Mouse (Mus musculus): ENCODE results near the gene Tmx2. TPM values are rescaled to one million over a fixed set of nuclear protein-coding genes. Genes with fewer than 3 reads are reported as not detected.

The Tmx2 gene
- polyA plus RNA-seq, 1 experiment from 2014 or later, result 186 TPM

DNA sequence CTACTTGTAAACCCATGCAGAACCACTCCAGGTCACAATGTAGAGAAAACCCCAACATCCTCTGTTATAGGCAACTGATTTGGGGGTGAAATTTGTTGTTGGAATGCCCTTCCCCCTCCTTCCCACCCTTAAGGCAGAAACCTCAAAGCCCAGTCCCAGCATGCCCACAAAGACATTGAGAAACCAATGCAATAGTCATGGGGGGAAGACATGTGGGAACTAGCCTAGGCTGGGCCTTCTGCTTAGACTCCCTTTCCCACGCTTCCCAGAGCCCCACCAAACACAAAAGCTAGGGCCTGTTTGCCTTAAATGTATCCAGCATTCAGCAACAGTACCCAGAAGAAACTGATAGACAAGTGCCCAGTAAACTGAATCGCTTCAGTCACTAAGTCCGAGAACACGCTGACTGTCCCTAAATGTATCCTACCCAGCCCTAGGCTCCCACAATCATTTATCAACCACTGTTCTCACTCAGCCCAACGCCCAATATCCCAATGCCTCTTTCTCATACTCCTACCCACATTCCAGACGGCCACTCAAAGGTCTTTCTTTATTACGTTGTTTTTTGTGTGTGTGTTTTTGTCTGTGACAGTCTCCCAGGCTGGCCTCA lies 52.5 kb downstream of the Tmx2 start:
- Histone ChIP-seq H3K4me3 (no peak overlapping the region), H3K9me3 (replicated peaks) (no peaks in the 10 kb centered on the region), H3K4me1 (peaks cover 8% of the 10 kb centered on the region), H3K36me3 (peaks cover 31% of the 10 kb centered on the region), H3K27me3 (ENCODE audit: low read depth, poor library complexity, severe bottlenecking) (no peaks in the 10 kb centered on the region), H3K27ac (replicated peaks) (no peak overlapping the region)
- 84% methylated on average over 7 of the region's 7 CpGs for WGBS
- no peak for DNase-seq (ENCODE audit: low spot score)

GRCm38 (mm10) chr2:84624201-84624600 lies 54.7 kb downstream of the Tmx2 start:
- Histone ChIP-seq H3K4me1 (peaks cover 8% of the 10 kb centered on the region), H3K9me3 (replicated peaks) (no peaks in the 10 kb centered on the region), H3K27me3 (ENCODE audit: low read depth, poor library complexity, severe bottlenecking) (no peaks in the 10 kb centered on the region), H3K4me3 (no peak overlapping the region), H3K27ac (replicated peaks) (no peak overlapping the region), H3K36me3 (peaks cover 50% of the 10 kb centered on the region)
- no peak for DNase-seq (ENCODE audit: low spot score)
- WGBS, result 92% methylated on average over 17 of the region's 17 CpGs

DNA sequence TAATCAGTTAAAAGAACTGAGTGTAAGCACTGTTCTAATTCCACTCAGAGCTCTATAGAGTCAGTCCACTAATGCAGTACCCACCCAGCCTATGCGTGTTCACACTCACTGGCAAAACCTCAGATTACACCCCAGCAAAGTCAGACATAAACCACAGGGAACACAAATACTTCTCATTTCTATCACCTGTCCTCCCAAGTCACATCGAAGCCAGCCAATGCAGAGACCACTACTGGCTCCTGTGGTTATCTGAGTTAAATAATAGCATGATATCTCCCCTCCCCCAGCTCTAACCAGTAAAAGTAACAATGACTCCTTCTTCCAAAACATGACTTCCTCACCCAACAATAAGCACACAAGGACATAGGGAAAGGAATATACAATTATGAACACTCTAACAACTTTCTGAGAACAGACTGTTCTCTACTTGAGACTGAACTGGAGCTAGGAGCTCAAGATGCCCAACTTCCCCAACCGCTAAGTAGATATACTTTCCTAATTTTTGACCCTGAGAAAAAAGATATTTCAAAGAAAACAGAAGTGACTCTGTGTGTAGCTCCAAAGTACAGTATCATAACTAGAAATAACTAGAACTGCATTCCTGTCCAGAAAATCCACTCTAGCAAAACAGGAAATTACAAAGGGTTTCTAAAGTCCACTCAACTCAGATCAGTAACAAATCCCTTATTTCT lies 55.4 kb downstream of the Tmx2 start:
- 92% methylated on average over 3 of the region's 3 CpGs for WGBS
- H3K4me1 ChIP-seq, result peaks cover 8% of the 10 kb centered on the region

DNA sequence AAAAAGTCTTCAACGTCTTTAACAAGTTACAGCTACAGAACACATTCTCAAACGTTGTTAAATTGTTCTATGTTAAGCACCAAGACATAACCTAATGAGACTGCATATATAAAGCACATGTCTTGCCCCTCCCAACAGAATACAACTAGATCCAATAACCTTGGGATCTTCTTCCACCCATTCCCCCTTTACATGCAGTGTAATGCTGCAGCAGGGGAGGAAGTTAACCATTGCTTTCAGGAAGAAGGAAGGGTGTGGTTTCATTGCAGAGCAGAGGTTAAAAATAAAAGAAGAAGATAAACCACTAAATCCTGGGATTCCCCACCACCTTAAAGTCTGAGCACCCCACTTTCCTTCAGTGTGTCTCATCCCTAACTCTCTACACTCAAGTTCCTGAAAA lies 56.3 kb downstream of the Tmx2 start:
- H3K4me3 ChIP-seq, result no peak overlapping the region
- no peak overlapping the region for H3K27ac ChIP-seq (replicated peaks)
- peaks cover 58% of the 10 kb centered on the region for H3K36me3 ChIP-seq
- 87% methylated on average over 2 of the region's 2 CpGs for WGBS
- H3K27me3 ChIP-seq (ENCODE audit: low read depth, poor library complexity, severe bottlenecking), result no peaks in the 10 kb centered on the region
- H3K4me1 ChIP-seq, result peaks cover 7% of the 10 kb centered on the region
- no peak for DNase-seq (ENCODE audit: low spot score)
- no peaks in the 10 kb centered on the region for H3K9me3 ChIP-seq (replicated peaks)

More for the DNA sequence above, 55.4 kb downstream of the Tmx2 start:
- Histone ChIP-seq H3K4me3 (no peak overlapping the region), H3K27me3 (ENCODE audit: low read depth, poor library complexity, severe bottlenecking) (no peaks in the 10 kb centered on the region), H3K36me3 (peaks cover 54% of the 10 kb centered on the region), H3K9me3 (replicated peaks) (no peaks in the 10 kb centered on the region), H3K27ac (replicated peaks) (no peak overlapping the region)
- no peak for DNase-seq (ENCODE audit: low spot score)

Other genes starting within 250 kb of the Tmx2 start
- gene Tfpi, start 202.4 kb downstream of the Tmx2 start, polyA plus RNA-seq (2016; fragmentation: Nextera tagmentation; extraction: Ambion mirVana), result 16.5 and 17.2 TPM in 2 replicates
- gene Ctnnd1, start 28.4 kb downstream of the Tmx2 start, polyA plus RNA-seq (2016; fragmentation: Nextera tagmentation; extraction: Ambion mirVana), result 37.5 and 40.9 TPM in 2 replicates
- 0.22 and 0.47 TPM in 2 replicates for gene Btbd18, start 20.1 kb downstream of the Tmx2 start, polyA plus RNA-seq (2016; fragmentation: Nextera tagmentation; extraction: Ambion mirVana)
- gene Selenoh, start 8.4 kb downstream of the Tmx2 start, polyA plus RNA-seq (2016; fragmentation: Nextera tagmentation; extraction: Ambion mirVana), result 505 and 545 TPM in 2 replicates
- gene Gm28635, start 1.1 kb downstream of the Tmx2 start, polyA plus RNA-seq (2016; fragmentation: Nextera tagmentation; extraction: Ambion mirVana), result not detected in 2 replicates
- gene Med19, start 738 bp downstream of the Tmx2 start, polyA plus RNA-seq (2016; fragmentation: Nextera tagmentation; extraction: Ambion mirVana), result 46.8 and 48.4 TPM in 2 replicates
- gene Zdhhc5, start 36.0 kb upstream of the Tmx2 start, polyA plus RNA-seq (2016; fragmentation: Nextera tagmentation; extraction: Ambion mirVana), result 22.8 and 26.0 TPM in 2 replicates
- 51.6 and 52.6 TPM in 2 replicates for gene Clp1, start 48.2 kb upstream of the Tmx2 start, polyA plus RNA-seq (2016; fragmentation: Nextera tagmentation; extraction: Ambion mirVana)
- 8.2 and 14.7 TPM in 2 replicates for gene Ypel4, start 54.9 kb upstream of the Tmx2 start, polyA plus RNA-seq (2016; fragmentation: Nextera tagmentation; extraction: Ambion mirVana)
- 9.0 and 10.8 TPM in 2 replicates for gene Gm19426, start 64.5 kb upstream of the Tmx2 start, polyA plus RNA-seq (2016; fragmentation: Nextera tagmentation; extraction: Ambion mirVana)
- gene Serping1, start 96.3 kb upstream of the Tmx2 start, polyA plus RNA-seq (2016; fragmentation: Nextera tagmentation; extraction: Ambion mirVana), result 27.6 and 35.8 TPM in 2 replicates
- gene Ube2l6, start 119.7 kb upstream of the Tmx2 start, polyA plus RNA-seq (2016; fragmentation: Nextera tagmentation; extraction: Ambion mirVana), result 33.0 and 34.5 TPM in 2 replicates
- 0.20 TPM in 1 of 2 replicates, not detected in the other for gene Smtnl1, start 143.5 kb upstream of the Tmx2 start, polyA plus RNA-seq (2016; fragmentation: Nextera tagmentation; extraction: Ambion mirVana)
- 56.4 and 64.0 TPM in 2 replicates for gene Timm10, start 147.9 kb upstream of the Tmx2 start, polyA plus RNA-seq (2016; fragmentation: Nextera tagmentation; extraction: Ambion mirVana)
- gene Slc43a1, start 159.7 kb upstream of the Tmx2 start, polyA plus RNA-seq (2016; fragmentation: Nextera tagmentation; extraction: Ambion mirVana), result 22.4 and 26.1 TPM in 2 replicates
- gene Rtn4rl2, start 207.6 kb upstream of the Tmx2 start, polyA plus RNA-seq (2016; fragmentation: Nextera tagmentation; extraction: Ambion mirVana), result 1.4 and 1.8 TPM in 2 replicates

Data from midbrain, embryonic 10.5 days (tissue).